Mouse (Mus musculus): Measurements from ENCODE around the gene Ska3.

DNA sequence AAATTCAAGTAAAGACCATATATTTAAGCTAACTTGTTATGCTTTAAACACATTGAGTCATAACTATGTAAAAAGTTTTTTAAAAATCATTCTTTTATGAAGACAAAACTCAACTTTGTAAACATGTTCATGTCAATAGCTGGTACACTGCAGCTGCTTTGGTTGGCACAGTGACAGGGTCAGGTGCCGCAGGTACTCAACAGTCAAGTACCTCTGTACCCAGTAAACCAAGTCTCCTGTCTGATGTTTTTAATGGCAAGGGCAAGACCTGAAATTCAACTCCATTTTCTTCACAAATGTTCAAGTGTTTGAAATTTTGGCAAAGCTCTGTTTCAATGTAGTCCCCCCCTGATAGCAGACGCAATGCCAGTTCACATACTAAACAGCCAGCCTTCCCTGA lies 7.5 kb upstream of the Ska3 start:
- TF ChIP-seq POLR2A (IDR thresholded peaks at IDR 0.05; ENCODE audit: insufficient read length, low read depth), result no peak
- no peak for TF ChIP-seq MAX (IDR thresholded peaks at IDR 0.05; ENCODE audit: low read depth)
- TF ChIP-seq TCF3 (IDR thresholded peaks at IDR 0.05; ENCODE audit: insufficient read length, low read depth), result no peak
- TF ChIP-seq MYOD1 (IDR thresholded peaks at IDR 0.05; ENCODE audit: control insufficient read depth in 1 of 3, insufficient read length in 2 of 3, low read depth in 2 of 3), result no peak
